In the genomic region with DNA sequence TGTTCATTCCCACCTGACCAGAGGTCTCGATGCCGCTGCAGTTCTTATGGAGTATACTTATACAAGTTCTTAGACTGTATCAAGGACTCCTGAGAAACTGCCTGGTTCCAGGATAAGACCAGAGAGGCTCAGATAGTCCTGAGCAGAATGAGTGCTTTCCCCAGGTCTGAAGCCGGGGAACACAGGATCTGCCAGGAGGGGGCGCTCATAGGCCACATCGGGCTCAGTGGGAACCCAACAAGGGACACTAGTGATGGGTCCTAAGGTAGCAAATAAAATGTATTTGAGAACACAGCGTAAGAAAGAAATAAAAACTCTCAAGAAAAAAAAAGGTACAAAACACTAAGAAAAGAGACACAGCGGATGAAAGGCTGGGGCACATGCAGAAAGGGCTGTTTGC, we compare ENCODE assay signal across 8 mouse cellular contexts.
DNase-seq lines count a peak whose midpoint lies in the region; ATAC-seq lines count a peak whose summit lies in the region.

No protein-coding gene starts in this region.

- no peak overlapping the region for H3K4me3 ChIP-seq in forebrain, embryonic 10.5 days
- H3K4me3 ChIP-seq in forebrain, embryonic 12.5 days (replicated peaks) = no peak overlapping the region
- H3K4me3 ChIP-seq in neural tube, embryonic 15.5 days (replicated peaks) = no peak overlapping the region
- H3K4me3 ChIP-seq in forebrain, embryonic 16.5 days (replicated peaks; ENCODE audit: low read length) = no peak overlapping the region

- no peaks in the 10 kb centered on the region for H3K9me3 ChIP-seq in forebrain, embryonic 10.5 days
- H3K9me3 ChIP-seq in forebrain, embryonic 12.5 days = no peaks in the 10 kb centered on the region
- H3K9me3 ChIP-seq in neural tube, embryonic 15.5 days (replicated peaks) = no peaks in the 10 kb centered on the region
- no peaks in the 10 kb centered on the region for H3K9me3 ChIP-seq in forebrain, embryonic 16.5 days (ENCODE audit: control insufficient read depth, low read length)

- no peaks in the 10 kb centered on the region for H3K27me3 ChIP-seq in forebrain, embryonic 10.5 days (ENCODE audit: poor library complexity, severe bottlenecking)
- H3K27me3 ChIP-seq in forebrain, embryonic 12.5 days = peaks cover 12% of the 10 kb centered on the region
- H3K27me3 ChIP-seq in neural tube, embryonic 15.5 days (replicated peaks) = no peaks in the 10 kb centered on the region
- no peaks in the 10 kb centered on the region for H3K27me3 ChIP-seq in forebrain, embryonic 16.5 days (replicated peaks; ENCODE audit: control insufficient read depth, insufficient read depth, low read length)

- H3K4me1 ChIP-seq in forebrain, embryonic 10.5 days = 0 out of 2 replicates have a peak, but pooled peaks cover 7% of the 10 kb centered on the region
- no peaks in the 10 kb centered on the region for H3K4me1 ChIP-seq in forebrain, embryonic 12.5 days
- H3K4me1 ChIP-seq in neural tube, embryonic 15.5 days = no peaks in the 10 kb centered on the region
- H3K4me1 ChIP-seq in forebrain, embryonic 16.5 days (replicated peaks; ENCODE audit: control insufficient read depth, insufficient read depth, low read length) = no peaks in the 10 kb centered on the region

- no peak for ATAC-seq in forebrain, embryonic 12.5 days (ENCODE audit: low FRiP score)
- ATAC-seq in neural tube, embryonic 15.5 days (ENCODE audit: low FRiP score) = no peak
- peak; percentile 68; the same call in 1 of the 2 replicates for ATAC-seq in forebrain, embryonic 16.5 days

- no peak overlapping the region for H3K27ac ChIP-seq in forebrain, embryonic 10.5 days
- no peak overlapping the region for H3K27ac ChIP-seq in forebrain, embryonic 12.5 days
- no peak overlapping the region for H3K27ac ChIP-seq in neural tube, embryonic 15.5 days (replicated peaks)
- H3K27ac ChIP-seq in forebrain, embryonic 16.5 days (ENCODE audit: low read length) = no peak overlapping the region

- no peaks in the 10 kb centered on the region for H3K36me3 ChIP-seq in forebrain, embryonic 10.5 days (replicated peaks)
- H3K36me3 ChIP-seq in forebrain, embryonic 12.5 days (replicated peaks) = no peaks in the 10 kb centered on the region
- no peaks in the 10 kb centered on the region for H3K36me3 ChIP-seq in neural tube, embryonic 15.5 days
- no peaks in the 10 kb centered on the region for H3K36me3 ChIP-seq in forebrain, embryonic 16.5 days (ENCODE audit: control insufficient read depth, insufficient read depth)

- DNase-seq in forebrain, embryonic 10.5 days (ENCODE audit: extremely low spot score, low spot score) = peak; percentile 54
- peak; percentile 71 for DNase-seq in neural tube, embryonic 10.5 days (ENCODE audit: extremely low spot score, low spot score)
- peak; percentile 15 to 67 for DNase-seq in left cerebral cortex, adult 8-10 months (ENCODE audit: low spot score in 2 of 2)
- DNase-seq in right cerebral cortex, adult 18-20 months = peak; percentile 71
- no peak for DNase-seq in thymus, postnatal 25 days

- no peak overlapping the region for H3K9ac ChIP-seq in forebrain, embryonic 12.5 days
- H3K9ac ChIP-seq in neural tube, embryonic 15.5 days (replicated peaks) = no peak overlapping the region
- H3K9ac ChIP-seq in forebrain, embryonic 16.5 days (replicated peaks; ENCODE audit: low read depth, low read length) = no peak overlapping the region

- WGBS in forebrain, embryonic 10.5 days = 51% methylated on average over 7 of the region's 7 CpGs
- 47% methylated on average over 7 of the region's 7 CpGs for WGBS in forebrain, embryonic 12.5 days
- WGBS in neural tube, embryonic 15.5 days = 39% methylated on average over 7 of the region's 7 CpGs
- 42% methylated on average over 7 of the region's 7 CpGs for WGBS in forebrain, embryonic 16.5 days

- no peak overlapping the region for H3K4me2 ChIP-seq in forebrain, embryonic 12.5 days
- H3K4me2 ChIP-seq in neural tube, embryonic 15.5 days = no peak overlapping the region
- H3K4me2 ChIP-seq in forebrain, embryonic 16.5 days (ENCODE audit: low read length) = no peak overlapping the region
